Mouse (Mus musculus): ENCODE data around the gene Lyzl4. TPM values are rescaled to one million over a fixed set of nuclear protein-coding genes. Genes with fewer than 3 reads are reported as not detected.

Lyzl4 gene
- polyA plus RNA-seq, 1 experiment, result not detected

DNA sequence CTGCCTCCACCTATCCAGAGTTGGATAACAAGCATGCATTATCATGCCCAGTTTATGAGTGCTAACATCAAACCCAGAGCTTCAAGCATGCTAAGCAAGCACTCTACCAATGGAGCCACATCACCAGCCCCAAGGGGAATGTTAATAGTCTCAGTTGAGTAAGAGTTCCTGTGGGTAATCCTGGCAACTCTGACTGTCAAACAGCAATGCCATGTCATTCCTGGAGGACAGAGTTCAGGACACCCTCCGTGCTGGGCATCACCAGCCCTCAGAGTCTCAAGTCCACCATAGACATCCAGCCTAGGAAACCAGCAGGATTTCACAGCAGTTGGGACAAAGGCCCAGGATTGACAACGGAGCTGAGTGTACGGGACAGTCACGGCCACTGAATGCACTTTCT is 18.7 kb downstream of the Lyzl4 start:
- TF ChIP-seq POLR2A (IDR thresholded peaks at IDR 0.05; ENCODE audit: borderline replicate concordance, extremely low read depth, insufficient read depth, insufficient read length, poor library complexity, severe bottlenecking), result no peak
- no peak for TF ChIP-seq CTCF (IDR thresholded peaks at IDR 0.05; ENCODE audit: borderline replicate concordance, extremely low read depth, insufficient read depth, insufficient read length)
- DNase-seq (ENCODE audit: low read depth), result no peak

DNA sequence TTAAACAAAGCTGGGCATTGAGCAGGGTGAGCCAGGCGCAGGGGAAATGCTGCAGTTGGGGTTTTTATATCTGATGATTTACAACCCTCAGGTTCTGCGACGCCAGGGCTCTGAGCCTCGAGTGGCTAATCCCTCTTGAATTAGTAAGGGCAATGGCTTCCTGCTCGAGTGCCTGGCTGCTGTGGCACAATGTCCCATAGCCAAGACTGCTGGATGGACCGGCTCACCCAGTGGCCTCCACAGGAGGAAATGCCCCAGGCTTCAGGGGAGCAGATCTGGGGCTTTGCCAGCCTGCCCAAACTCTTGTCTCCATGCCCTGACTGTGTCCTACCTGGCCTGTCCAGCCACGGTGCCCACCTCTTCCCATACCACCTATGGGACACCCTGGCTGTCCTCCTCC is 22.5 kb downstream of the Lyzl4 start:
- no peak for TF ChIP-seq CTCF (IDR thresholded peaks at IDR 0.05; ENCODE audit: borderline replicate concordance, extremely low read depth, insufficient read depth, insufficient read length)
- TF ChIP-seq POLR2A (IDR thresholded peaks at IDR 0.05; ENCODE audit: borderline replicate concordance, extremely low read depth, insufficient read depth, insufficient read length, poor library complexity, severe bottlenecking), result no peak
- no peak for DNase-seq (ENCODE audit: low read depth)

- no peak for DNase-seq (ENCODE audit: low read depth)
- TF ChIP-seq CTCF (IDR thresholded peaks at IDR 0.05; ENCODE audit: borderline replicate concordance, extremely low read depth, insufficient read depth, insufficient read length), result peak; percentile 40
- TF ChIP-seq POLR2A (IDR thresholded peaks at IDR 0.05; ENCODE audit: borderline replicate concordance, extremely low read depth, insufficient read depth, insufficient read length, poor library complexity, severe bottlenecking), result no peak
These were observed 25.4 kb downstream of the Lyzl4 start for GRCm38 (mm10) chr9:121616471-121616870.

- DNase-seq (ENCODE audit: low read depth), result no peak
- TF ChIP-seq CTCF (IDR thresholded peaks at IDR 0.05; ENCODE audit: borderline replicate concordance, extremely low read depth, insufficient read depth, insufficient read length), result no peak
- no peak for TF ChIP-seq POLR2A (IDR thresholded peaks at IDR 0.05; ENCODE audit: borderline replicate concordance, extremely low read depth, insufficient read depth, insufficient read length, poor library complexity, severe bottlenecking)
These were observed 27.6 kb downstream of the Lyzl4 start for GRCm38 (mm10) chr9:121614241-121614757.

- DNase-seq (ENCODE audit: low read depth), result no peak
- TF ChIP-seq CTCF (IDR thresholded peaks at IDR 0.05; ENCODE audit: borderline replicate concordance, extremely low read depth, insufficient read depth, insufficient read length) (no peak), POLR2A (IDR thresholded peaks at IDR 0.05; ENCODE audit: borderline replicate concordance, extremely low read depth, insufficient read depth, insufficient read length, poor library complexity, severe bottlenecking) (no peak)
These were observed 28.7 kb downstream of the Lyzl4 start for GRCm38 (mm10) chr9:121613192-121613591.

GRCm38 (mm10) chr9:121609381-121609780 is 32.5 kb downstream of the Lyzl4 start:
- no peak for TF ChIP-seq POLR2A (IDR thresholded peaks at IDR 0.05; ENCODE audit: borderline replicate concordance, extremely low read depth, insufficient read depth, insufficient read length, poor library complexity, severe bottlenecking)
- no peak for TF ChIP-seq CTCF (IDR thresholded peaks at IDR 0.05; ENCODE audit: borderline replicate concordance, extremely low read depth, insufficient read depth, insufficient read length)
- no peak for DNase-seq (ENCODE audit: low read depth)

- no peak for TF ChIP-seq CTCF (IDR thresholded peaks at IDR 0.05; ENCODE audit: borderline replicate concordance, extremely low read depth, insufficient read depth, insufficient read length)
- TF ChIP-seq POLR2A (IDR thresholded peaks at IDR 0.05; ENCODE audit: borderline replicate concordance, extremely low read depth, insufficient read depth, insufficient read length, poor library complexity, severe bottlenecking), result no peak
- DNase-seq (ENCODE audit: low read depth), result no peak
These were observed 35.3 kb downstream of the Lyzl4 start for GRCm38 (mm10) chr9:121606498-121607096.

- TF ChIP-seq CTCF (IDR thresholded peaks at IDR 0.05; ENCODE audit: borderline replicate concordance, extremely low read depth, insufficient read depth, insufficient read length) (peak; percentile 91), POLR2A (IDR thresholded peaks at IDR 0.05; ENCODE audit: borderline replicate concordance, extremely low read depth, insufficient read depth, insufficient read length, poor library complexity, severe bottlenecking) (no peak)
These were observed 36.2 kb downstream of the Lyzl4 start for GRCm38 (mm10) chr9:121605414-121606278.

DNA sequence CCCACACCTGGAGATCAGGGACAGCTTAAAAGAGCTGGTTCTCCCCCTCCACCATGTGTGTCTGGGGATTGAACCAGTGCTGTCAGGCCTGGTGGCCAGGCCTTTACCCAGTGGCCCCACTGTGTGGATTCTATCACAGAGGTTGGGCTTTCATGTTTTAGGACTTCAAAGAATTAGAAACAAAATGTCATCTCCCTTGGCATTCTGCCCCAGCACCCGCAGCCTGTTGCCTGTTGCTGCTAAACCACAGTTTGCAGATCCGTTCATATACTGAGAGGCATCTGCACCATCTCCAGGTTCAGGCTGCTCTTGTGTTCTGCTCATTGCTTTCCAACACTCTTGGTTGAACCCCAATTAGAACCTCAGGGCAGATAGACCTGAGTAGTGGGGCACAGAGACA is 39.5 kb downstream of the Lyzl4 start:
- TF ChIP-seq POLR2A (IDR thresholded peaks at IDR 0.05; ENCODE audit: borderline replicate concordance, extremely low read depth, insufficient read depth, insufficient read length, poor library complexity, severe bottlenecking), result no peak
- TF ChIP-seq CTCF (IDR thresholded peaks at IDR 0.05; ENCODE audit: borderline replicate concordance, extremely low read depth, insufficient read depth, insufficient read length), result no peak
- DNase-seq (ENCODE audit: low read depth), result no peak

More at GRCm38 (mm10) chr9:121605414-121606278, 36.2 kb downstream of the Lyzl4 start:
- DNase-seq (ENCODE audit: low read depth), result peak; percentile 93

DNA sequence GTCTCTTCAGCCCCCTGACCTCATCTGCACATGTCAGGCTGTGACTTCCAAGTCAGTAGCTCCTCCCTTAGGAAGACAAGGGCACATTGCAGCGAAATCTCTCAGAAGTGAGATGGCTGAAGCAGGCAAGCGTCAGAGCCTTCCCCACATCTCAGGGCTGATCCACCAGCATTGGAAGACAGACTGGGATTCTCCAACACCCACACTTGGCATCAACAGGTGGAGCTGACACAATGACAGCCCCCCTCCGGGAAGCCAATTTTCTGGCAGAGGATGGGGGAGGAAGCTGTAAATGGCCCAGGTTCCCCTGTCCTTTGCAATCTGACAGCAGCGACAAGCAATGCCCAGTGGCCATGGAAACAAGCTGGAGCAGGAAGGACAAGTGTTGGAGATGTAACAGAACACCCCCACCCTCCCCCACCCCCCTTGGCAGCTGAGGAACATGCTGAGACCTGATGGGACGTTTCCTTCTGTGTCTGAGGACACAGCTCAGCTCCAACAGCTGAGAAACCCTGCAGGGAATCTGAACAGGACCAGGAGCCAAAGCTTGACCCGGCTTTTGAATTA is 41.0 kb downstream of the Lyzl4 start:
- DNase-seq (ENCODE audit: low read depth), result peak; percentile 36
- TF ChIP-seq POLR2A (IDR thresholded peaks at IDR 0.05; ENCODE audit: borderline replicate concordance, extremely low read depth, insufficient read depth, insufficient read length, poor library complexity, severe bottlenecking), result no peak
- TF ChIP-seq CTCF (IDR thresholded peaks at IDR 0.05; ENCODE audit: borderline replicate concordance, extremely low read depth, insufficient read depth, insufficient read length), result no peak

GRCm38 (mm10) chr9:121600201-121600860 is 41.6 kb downstream of the Lyzl4 start:
- DNase-seq (ENCODE audit: low read depth), result peak; percentile 35
- no peak for TF ChIP-seq CTCF (IDR thresholded peaks at IDR 0.05; ENCODE audit: borderline replicate concordance, extremely low read depth, insufficient read depth, insufficient read length)
- no peak for TF ChIP-seq POLR2A (IDR thresholded peaks at IDR 0.05; ENCODE audit: borderline replicate concordance, extremely low read depth, insufficient read depth, insufficient read length, poor library complexity, severe bottlenecking)

Data from brain, embryonic 14.5 days (tissue).